Mouse (Mus musculus): Measurements from ENCODE around the gene Trim8.
A peak's percentile ranks its signal among the peaks of the same experiment; 100 is the strongest.

The Trim8 gene

GRCm38 (mm10) chr19:46525691-46526631 is 24.5 kb downstream of the Trim8 start:
- peak in 1 of 2 experiments; percentile 7 for DNase-seq

GRCm38 (mm10) chr19:46527632-46528528 is 26.4 kb downstream of the Trim8 start:
- peak in 1 of 2 experiments; percentile 21 for DNase-seq

- peak; percentile 61 to 63 for DNase-seq
Observed at GRCm38 (mm10) chr19:46528529-46529213, 27.2 kb downstream of the Trim8 start.

GRCm38 (mm10) chr19:46529601-46530448 is 28.3 kb downstream of the Trim8 start:
- no peak for DNase-seq

DNA sequence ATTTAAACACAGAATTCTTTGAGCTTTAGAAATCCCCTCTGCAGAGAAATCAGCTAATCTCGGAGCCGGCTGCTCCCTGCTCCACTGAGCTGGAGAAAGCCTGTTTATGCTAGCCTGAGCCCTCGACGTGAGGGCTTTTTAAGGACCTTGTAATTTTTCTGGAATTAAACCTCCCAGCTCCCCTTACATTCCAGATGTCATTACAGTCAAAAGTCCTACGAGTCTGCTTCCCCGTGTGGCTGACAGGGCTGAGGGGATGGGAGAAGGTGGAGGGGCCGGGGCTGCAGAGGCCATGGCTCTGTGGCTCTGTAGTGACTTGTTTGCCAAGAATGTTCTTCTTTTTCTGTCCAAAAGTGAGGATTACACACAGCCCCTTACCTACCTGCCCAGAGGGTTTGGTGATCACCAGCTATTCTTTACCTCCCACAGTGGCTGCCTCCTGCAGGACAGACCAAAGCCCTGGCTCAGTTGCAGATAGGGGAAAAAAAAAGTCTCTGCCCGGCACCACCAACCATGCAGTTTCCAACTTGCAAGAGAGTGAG is 29.0 kb downstream of the Trim8 start:
- DNase-seq, result no peak

DNA sequence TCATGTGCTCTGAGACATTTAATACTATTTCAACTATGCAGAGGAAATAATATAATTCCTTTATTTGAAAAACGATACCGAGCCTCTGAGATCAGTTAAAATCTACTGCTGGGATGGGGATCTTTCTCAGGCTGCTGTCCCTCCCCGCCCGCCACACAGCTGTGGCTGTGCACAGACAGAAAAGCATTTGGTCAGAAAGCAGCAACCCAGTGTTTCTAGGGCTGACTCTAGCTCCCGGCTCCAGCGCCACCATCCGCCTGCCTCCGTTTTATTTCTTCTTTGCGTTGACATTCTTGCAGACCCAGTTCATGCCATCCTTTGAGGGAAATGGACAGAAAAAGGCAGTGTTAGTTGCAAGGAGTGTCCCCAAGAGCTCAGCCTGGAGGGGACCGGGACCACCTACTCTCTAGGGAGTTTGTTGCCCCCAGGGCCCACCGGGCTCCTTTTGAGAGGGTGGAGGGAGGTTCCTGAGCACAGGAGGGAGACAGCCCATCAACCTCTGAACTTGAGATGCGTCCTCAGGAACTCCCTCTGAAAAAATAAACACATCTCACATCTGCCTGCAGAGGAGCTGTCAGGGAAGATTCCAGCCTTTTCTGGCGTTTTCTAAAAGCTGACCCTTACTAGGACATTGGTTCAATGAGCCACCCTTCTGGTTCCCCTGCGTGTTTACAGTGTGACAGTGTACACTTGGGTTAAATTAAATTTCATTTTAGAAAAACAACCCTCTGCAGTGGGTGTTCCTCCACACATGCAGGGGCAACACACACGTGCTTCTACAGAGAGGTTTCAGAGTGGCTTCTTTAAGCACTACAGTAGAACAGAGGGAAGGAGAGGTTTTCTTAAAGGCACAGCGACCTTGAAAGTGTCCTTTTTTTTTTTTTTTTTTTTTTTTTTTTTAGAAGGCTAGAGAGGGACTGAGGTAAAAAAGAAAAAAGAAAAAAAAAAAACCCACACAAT is 29.8 kb downstream of the Trim8 start:
- no peak for DNase-seq

GRCm38 (mm10) chr19:46532031-46532688 is 30.7 kb downstream of the Trim8 start:
- DNase-seq, result no peak

- no peak for DNase-seq
Observed at GRCm38 (mm10) chr19:46533066-46533465, 31.6 kb downstream of the Trim8 start.

GRCm38 (mm10) chr19:46533525-46533924 is 32.0 kb downstream of the Trim8 start:
- DNase-seq, result no peak

DNA sequence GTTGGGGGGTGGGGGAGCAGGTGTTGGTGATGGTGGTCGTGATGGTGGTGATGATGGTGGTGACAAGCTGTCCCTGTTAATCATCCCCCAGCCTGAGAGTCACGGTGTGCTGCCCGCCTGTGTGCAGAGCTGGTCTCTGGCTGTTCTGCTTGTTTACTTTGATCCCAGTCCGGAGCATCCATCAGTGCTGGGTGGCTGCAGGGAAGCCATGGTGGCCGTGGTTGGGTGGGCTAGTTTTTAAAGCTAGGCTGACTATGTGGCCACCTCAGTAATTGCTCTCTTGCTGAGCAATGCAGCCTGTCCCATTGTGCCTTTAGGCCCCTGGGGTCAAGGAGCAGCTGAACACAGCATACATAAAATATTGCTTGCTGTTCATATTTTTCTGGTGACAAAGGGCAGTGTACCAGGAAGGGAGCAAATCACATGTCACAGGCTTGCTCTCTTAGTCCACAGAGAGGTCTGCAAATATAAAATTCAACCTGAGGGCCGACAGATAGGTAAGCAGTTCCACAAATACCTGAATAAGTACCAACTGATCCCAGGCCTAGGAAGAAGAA is 33.1 kb downstream of the Trim8 start:
- no peak for DNase-seq

DNA sequence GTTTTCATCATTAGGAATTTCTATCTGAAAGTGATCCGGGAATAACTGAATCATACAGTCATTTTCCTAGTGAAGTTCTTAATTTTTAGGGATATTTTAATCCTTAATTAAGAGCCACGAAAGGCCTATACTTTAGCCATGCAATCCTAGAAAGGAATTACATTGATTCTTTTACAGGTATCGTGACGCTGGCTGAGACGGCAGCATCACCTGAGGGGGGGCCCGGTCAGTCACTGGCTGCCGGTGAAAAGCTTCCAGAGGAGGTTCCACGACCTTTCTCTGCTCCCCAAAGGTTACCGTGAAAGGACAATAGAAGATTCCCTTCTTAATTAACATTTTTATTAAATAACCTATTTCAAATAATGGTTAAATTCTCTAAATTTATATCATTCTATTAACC is 35.9 kb downstream of the Trim8 start:
- DNase-seq, result no peak

GRCm38 (mm10) chr19:46538213-46538612 is 36.7 kb downstream of the Trim8 start:
- DNase-seq, result no peak

- DNase-seq, result no peak
Observed at GRCm38 (mm10) chr19:46542750-46543149, 41.2 kb downstream of the Trim8 start.

- DNase-seq, result no peak
Observed at GRCm38 (mm10) chr19:46547565-46547964, 46.1 kb downstream of the Trim8 start.

GRCm38 (mm10) chr19:46548110-46548509 is 46.6 kb downstream of the Trim8 start:
- no peak for DNase-seq

DNA sequence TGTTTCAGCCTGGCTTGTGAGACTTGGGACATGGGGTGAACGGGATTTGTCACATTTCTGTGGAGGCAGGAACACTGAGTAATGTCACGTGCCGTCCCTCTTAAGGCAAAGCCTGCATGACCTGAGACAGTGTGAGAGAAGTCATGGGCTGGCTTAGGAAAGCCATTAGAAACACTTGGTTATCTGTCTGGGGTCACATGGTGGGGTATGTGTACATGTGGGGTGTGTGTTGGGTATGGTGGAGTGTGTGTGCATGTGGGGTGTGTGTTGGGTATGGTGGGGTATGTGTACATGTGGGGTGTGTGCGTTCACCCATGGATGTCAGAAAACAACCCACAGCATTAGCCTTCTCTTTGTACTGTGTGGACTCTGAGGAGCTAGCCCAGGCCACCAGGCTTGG is 48.9 kb downstream of the Trim8 start:
- DNase-seq, result no peak

GRCm38 (mm10) chr19:46552496-46552895 is 51.0 kb downstream of the Trim8 start:
- DNase-seq, result no peak

- no peak for DNase-seq
Observed at GRCm38 (mm10) chr19:46553541-46553955, 52.0 kb downstream of the Trim8 start.

DNA sequence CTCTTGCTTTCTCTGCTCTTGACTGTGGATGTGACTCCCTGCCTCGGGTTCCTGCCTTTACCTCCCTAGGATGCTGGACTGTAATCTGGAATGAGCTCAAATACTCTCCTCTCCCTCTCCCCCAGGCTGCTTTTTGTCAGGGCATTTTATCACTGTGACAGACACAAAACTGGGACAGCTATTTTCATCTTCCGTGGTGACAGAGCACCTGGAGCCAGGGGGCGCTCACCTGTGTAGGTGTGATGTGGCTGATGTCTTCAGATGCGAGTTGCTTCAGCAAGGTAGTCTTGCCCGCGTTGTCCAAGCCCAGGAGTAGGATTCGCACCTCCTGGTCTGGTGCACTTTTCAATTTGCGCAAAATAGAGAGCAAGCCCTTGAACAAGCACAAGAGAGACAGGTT is 56.5 kb downstream of the Trim8 start:
- DNase-seq, result no peak
